Mouse (Mus musculus): ENCODE measurements around the gene Dock1. TPM values are rescaled to one million over a fixed set of nuclear protein-coding genes. Genes with fewer than 3 reads are reported as not detected.

Dock1 gene
- total RNA-seq, 2 experiments from 2014 or later, result 21.6 to 30.6 TPM

GRCm38 (mm10) chr7:135059562-135059961, 389.1 kb downstream of the Dock1 start:
- no peak for DNase-seq

- DNase-seq, result no peak
Measured at GRCm38 (mm10) chr7:135063886-135064285, 393.4 kb downstream of the Dock1 start.

GRCm38 (mm10) chr7:135065301-135065700, 394.8 kb downstream of the Dock1 start:
- no peak for DNase-seq

GRCm38 (mm10) chr7:135068887-135069286, 398.4 kb downstream of the Dock1 start:
- DNase-seq, result no peak

- DNase-seq, result no peak
Measured at GRCm38 (mm10) chr7:135076904-135077303, 406.4 kb downstream of the Dock1 start.

GRCm38 (mm10) chr7:135077340-135077739, 406.9 kb downstream of the Dock1 start:
- DNase-seq, result no peak

GRCm38 (mm10) chr7:135077806-135078205, 407.4 kb downstream of the Dock1 start:
- no peak for DNase-seq

- no peak for DNase-seq
Measured at GRCm38 (mm10) chr7:135083421-135083820, 413.0 kb downstream of the Dock1 start.

GRCm38 (mm10) chr7:135084069-135084468, 413.6 kb downstream of the Dock1 start:
- DNase-seq, result no peak

GRCm38 (mm10) chr7:135086556-135086955, 416.1 kb downstream of the Dock1 start:
- DNase-seq, result no peak

GRCm38 (mm10) chr7:135089626-135090025, 419.2 kb downstream of the Dock1 start:
- no peak for DNase-seq

- DNase-seq, result no peak
Measured at GRCm38 (mm10) chr7:135093851-135094250, 423.4 kb downstream of the Dock1 start.

- no peak for DNase-seq
Measured at GRCm38 (mm10) chr7:135101921-135102320, 431.5 kb downstream of the Dock1 start.

GRCm38 (mm10) chr7:135106536-135106935, 436.1 kb downstream of the Dock1 start:
- no peak for DNase-seq

GRCm38 (mm10) chr7:135110307-135110706, 439.9 kb downstream of the Dock1 start:
- no peak for DNase-seq

- no peak for DNase-seq
Measured at GRCm38 (mm10) chr7:135125296-135126065, 455.0 kb downstream of the Dock1 start.

- DNase-seq, result no peak
Measured at GRCm38 (mm10) chr7:135132461-135132860, 462.0 kb downstream of the Dock1 start.

GRCm38 (mm10) chr7:135134619-135135018, 464.2 kb downstream of the Dock1 start:
- DNase-seq, result no peak

- DNase-seq, result no peak
Measured at GRCm38 (mm10) chr7:135139153-135139612, 468.7 kb downstream of the Dock1 start.

- no peak for DNase-seq
Measured at GRCm38 (mm10) chr7:135144731-135145130, 474.3 kb downstream of the Dock1 start.

GRCm38 (mm10) chr7:135150926-135151325, 480.5 kb downstream of the Dock1 start:
- no peak for DNase-seq

GRCm38 (mm10) chr7:135157571-135157970, 487.1 kb downstream of the Dock1 start:
- DNase-seq, result no peak

GRCm38 (mm10) chr7:135158381-135158780, 487.9 kb downstream of the Dock1 start:
- DNase-seq, result no peak

- no peak for DNase-seq
Measured at GRCm38 (mm10) chr7:135159606-135160005, 489.2 kb downstream of the Dock1 start.
